Mouse (Mus musculus) erythroblast, embryonic 14.5 days (primary cell): Measurements from ENCODE around the gene Rbm7.

ENCODE experiments used
- GATA1 ChIP-seq: IDR thresholded peaks from 2 replicates; pipeline ENCODE4 v1.6.1; 2012; ENCODE audit warnings: low read length, inconsistent platforms, mixed read lengths
- TAL1 ChIP-seq: IDR thresholded peaks from 3 replicates; pipeline ENCODE4 v1.6.1; 2012; ENCODE audit warnings: low read length, inconsistent platforms, mixed read lengths

GRCm38 (mm10) chr9:48531294-48531693 lies 36.2 kb upstream of the Rbm7 start:
- TF ChIP-seq GATA1 (no peak), TAL1 (no peak)
